Mouse (Mus musculus) spleen, embryonic (tissue): ENCODE measurements around the gene Ttc12.

Experiments
- CTCF ChIA-PET: fragments of 350-600 bp; sonication (Branson Sonifier 250); formaldehyde crosslinking; loops from one replicate; lab custom pipeline; 2022; lab: Charles Lee

The Ttc12 gene

GRCm38 (mm10) chr9:49392242-49392641 lies 93.8 kb downstream of the Ttc12 start:
- CTCF ChIA-PET = no interaction called here
